20 mouse cellular contexts compared by ENCODE assay signal in the genomic region with DNA sequence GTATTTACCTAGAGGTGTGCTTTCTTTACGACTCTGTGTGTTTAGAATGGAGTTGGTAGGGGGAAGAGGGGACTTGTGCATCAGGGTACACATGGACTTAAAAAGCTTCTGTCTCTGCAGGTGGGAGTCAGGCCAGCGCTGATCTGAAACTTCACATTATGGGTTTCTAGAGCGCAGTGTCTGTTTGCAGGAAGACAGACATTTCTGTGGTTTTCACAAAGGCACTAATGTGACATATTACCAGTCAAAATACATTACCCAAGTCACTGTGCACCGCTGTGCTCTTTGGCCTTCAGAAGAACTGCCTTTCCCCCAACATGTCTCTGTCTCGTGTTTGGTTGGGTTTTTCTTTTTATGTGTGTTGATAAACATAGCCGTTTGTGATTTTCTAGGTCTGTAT.
A peak's percentile ranks its signal among the peaks of the same experiment; 100 is the strongest.
DNase-seq lines count a peak whose midpoint lies in the region.
"Had no signal": no experiment of that assay in that cellular context is flagged by ENCODE, and none has a peak within 500 bp of the region (broad histone marks: within the 10 kb centered on the region; RNA-seq: fewer than 3 reads in every experiment).

No protein-coding gene starts in this region.

- peak; percentile 64 for DNase-seq in CD4-positive, CD25-positive, alpha-beta regulatory T cell, adult 2 months (ENCODE audit: low read depth, low spot score)
- peak; percentile 42 for DNase-seq in T-cell, adult 2 months (ENCODE audit: low spot score)
- peak; percentile 67 for DNase-seq in naive thymus-derived CD4-positive, alpha-beta T cell, adult 2 months (ENCODE audit: low read depth)
- peak; percentile 55 for DNase-seq in thymus, postnatal 25 days
- DNase-seq in lung, postnatal 25 days (ENCODE audit: low spot score) = no peak
- no peak for DNase-seq in urinary bladder, adult 2 months (ENCODE audit: low spot score)
- DNase-seq in embryo, embryonic 10 days (ENCODE audit: low spot score) = no peak
- DNase-seq: adrenal gland, postnatal 25 days; cerebellum, adult 18-20 months; cerebellum, postnatal 10 days; forebrain, postnatal 0 days; gastrocnemius, postnatal 14 days; heart, adult 11 months; heart, postnatal 4 days; kidney, adult 2 months; kidney, postnatal 4 days; layer of hippocampus, postnatal 36 days; left cerebral cortex, postnatal 4 days; liver, postnatal 0 days; right cerebral cortex, adult 18-20 months had no signal

Comparison
In these comparisons a context has a peak if more than half of its experiments do, and no peak if none do; other contexts are left out.
1. DNase-seq: peak in CD4-positive, CD25-positive, alpha-beta regulatory T cell, adult 2 months (single experiment), T-cell, adult 2 months (single experiment), naive thymus-derived CD4-positive, alpha-beta T cell, adult 2 months (single experiment) and thymus, postnatal 25 days (single experiment); none in lung, postnatal 25 days (single experiment), urinary bladder, adult 2 months (single experiment) and embryo, embryonic 10 days (single experiment).